Mouse (Mus musculus) c-Kit-negative CD71-positive TER-119-positive erythroid progenitor cells, embryonic 14.5 days (primary cell): ENCODE measurements around the gene Ly6g6e.
A peak's percentile ranks its signal among the peaks of the same experiment; 100 is the strongest.
"Not testable (repeated sequence)": the region's sequence is repeated elsewhere in the genome, so short reads cannot be mapped to it uniquely, and the experiment has no call there.

Experiments
- DNase-seq: peaks from one replicate; pipeline ENCODE4 v3.0.0-alpha.2; 2013; ENCODE audit warnings: low read depth, low spot score

Gene Ly6g6e

GRCm38 (mm10) chr17:35102299-35102698 lies 25.6 kb downstream of the Ly6g6e start:
- no peak for DNase-seq

GRCm38 (mm10) chr17:35103221-35103690 lies 26.6 kb downstream of the Ly6g6e start:
- no peak for DNase-seq

GRCm38 (mm10) chr17:35104079-35104478 lies 27.4 kb downstream of the Ly6g6e start:
- no peak for DNase-seq

- DNase-seq: no peak
These were observed 28.1 kb downstream of the Ly6g6e start for GRCm38 (mm10) chr17:35104754-35105153.

- no peak for DNase-seq
These were observed 29.2 kb downstream of the Ly6g6e start for GRCm38 (mm10) chr17:35105740-35106389.

- no peak for DNase-seq
These were observed 29.8 kb downstream of the Ly6g6e start for GRCm38 (mm10) chr17:35106522-35106921.

GRCm38 (mm10) chr17:35108097-35108496 lies 31.4 kb downstream of the Ly6g6e start, which contains the start of gene Ly6g5c:
Gene Ly6g5c (plus strand): TSS chr17:35108279.
- DNase-seq: no peak

- DNase-seq: no peak
These were observed 35.1 kb downstream of the Ly6g6e start for GRCm38 (mm10) chr17:35111774-35112173.

- no peak for DNase-seq
These were observed 38.6 kb downstream of the Ly6g6e start, which contains the start of gene Ly6g5b for GRCm38 (mm10) chr17:35115046-35116019. Gene Ly6g5b (minus strand): TSS chr17:35115428.

GRCm38 (mm10) chr17:35120745-35121142 lies 44.0 kb downstream of the Ly6g6e start:
- DNase-seq: no peak

- DNase-seq: peak; percentile 91
These were observed 44.6 kb downstream of the Ly6g6e start, which contains the start of gene Gpank1 for GRCm38 (mm10) chr17:35121143-35121799. Gene Gpank1 (plus strand): TSS chr17:35121455.

- no peak for DNase-seq
These were observed 45.2 kb downstream of the Ly6g6e start, which contains the start of gene Csnk2b for GRCm38 (mm10) chr17:35121871-35122303. Gene Csnk2b (minus strand): TSS chr17:35122053.

GRCm38 (mm10) chr17:35123287-35123686 lies 46.6 kb downstream of the Ly6g6e start:
- not testable (repeated sequence) for DNase-seq

- DNase-seq: not testable (repeated sequence)
These were observed 47.7 kb downstream of the Ly6g6e start for GRCm38 (mm10) chr17:35124261-35124896.

GRCm38 (mm10) chr17:35125081-35125480 lies 48.4 kb downstream of the Ly6g6e start:
- DNase-seq: no peak

GRCm38 (mm10) chr17:35125578-35125977 lies 48.9 kb downstream of the Ly6g6e start:
- no peak for DNase-seq

GRCm38 (mm10) chr17:35126206-35126611 lies 49.5 kb downstream of the Ly6g6e start, which contains the start of gene D17H6S53E:
Gene D17H6S53E (plus strand): TSS chr17:35126373.
- DNase-seq: peak; percentile 61

- no peak for DNase-seq
These were observed 50.3 kb downstream of the Ly6g6e start for GRCm38 (mm10) chr17:35127017-35127416.
